Mouse (Mus musculus) small intestine, adult 2 months (tissue): ENCODE results near the gene Pwp1. TPM values are rescaled to one million over a fixed set of nuclear protein-coding genes. Genes with fewer than 3 reads are reported as not detected.

Source experiments
- H3K27ac ChIP-seq: fragments of 200-500 bp; 2 replicates; pipeline ENCODE4 v1.5.1; 2012; ENCODE audit warnings: low read depth, low read length, control low read depth, inconsistent platforms; ENCODE audit not compliant: insufficient read depth
- H3K27me3 ChIP-seq: fragments of 200-500 bp; 2 replicates; pipeline ENCODE4 v1.6.1; 2012; ENCODE audit warnings: mild to moderate bottlenecking, moderate library complexity, low read length, inconsistent platforms; ENCODE audit not compliant: control insufficient read depth, insufficient read depth
- H3K36me3 ChIP-seq: fragments of 200-500 bp; 2 replicates; pipeline ENCODE4 v1.6.1; 2012; ENCODE audit warnings: mild to moderate bottlenecking, low read length, control low read depth, inconsistent platforms; ENCODE audit not compliant: control insufficient read depth, insufficient read depth
- H3K4me1 ChIP-seq: fragments of 200-500 bp; 2 replicates; pipeline ENCODE4 v1.6.1; 2012; ENCODE audit warnings: low read length, inconsistent platforms, mixed read lengths; ENCODE audit not compliant: control insufficient read depth, insufficient read depth, insufficient read length
- H3K4me3 ChIP-seq: fragments of 200-500 bp; 2 replicates; pipeline ENCODE4 v1.5.1; 2012; ENCODE audit warnings: low read depth, mild to moderate bottlenecking, control low read depth, inconsistent platforms, low read length, moderate library complexity
- CTCF ChIP-seq: fragments of 200-500 bp; IDR thresholded peaks from 2 replicates; pipeline ENCODE4 v1.5.1; 2012; ENCODE audit warnings: low read depth, mild to moderate bottlenecking, control low read depth, inconsistent platforms, low read length, moderate library complexity, mixed read lengths; ENCODE audit not compliant: insufficient replicate concordance, insufficient read length; ENCODE audit errors: extremely low read depth
- POLR2A ChIP-seq: fragments of 200-500 bp; IDR thresholded peaks from 2 replicates; pipeline ENCODE4 v1.6.1; 2012; ENCODE audit warnings: low read depth, mild to moderate bottlenecking, control low read depth, inconsistent platforms, low read length, moderate library complexity
- WGBS: fragments of 180-500 bp; shearing (Covaris S2); methylation state at CpG from one replicate; pipeline ENCODE4 v1.1.7; 2018; 5-methylcytosine and 5-hydroxymethylcytosine counted together
- polyA plus RNA-seq: library from polyadenylated mRNA; depleted of rRNA; stranded (reverse); fragments of >200 nt; gene quantifications from 2 replicates; pipeline ENCODE4 v1.2.3, GENCODE M21; 2012

The Pwp1 gene
- polyA plus RNA-seq, 1 experiment, result 3.4 TPM

GRCm38 (mm10) chr10:85873861-85874544, 44.7 kb downstream of the Pwp1 start:
- Histone ChIP-seq H3K36me3 (peaks cover 21% of the 10 kb centered on the region), H3K27me3 (no peaks in the 10 kb centered on the region), H3K4me3 (no peak overlapping the region), H3K27ac (no peak overlapping the region), H3K4me1 (no peaks in the 10 kb centered on the region)
- TF ChIP-seq CTCF, result no peak
- TF ChIP-seq POLR2A, result no peak
- WGBS, result 86% methylated on average over 13 of the region's 13 CpGs

GRCm38 (mm10) chr10:85875812-85876211, 46.5 kb downstream of the Pwp1 start:
- Histone ChIP-seq H3K36me3 (peaks cover 35% of the 10 kb centered on the region), H3K27me3 (no peaks in the 10 kb centered on the region), H3K27ac (no peak overlapping the region), H3K4me3 (no peak overlapping the region), H3K4me1 (no peaks in the 10 kb centered on the region)
- 80% methylated on average over 5 of the region's 5 CpGs for WGBS
- TF ChIP-seq CTCF (no peak), POLR2A (no peak)

- no peaks in the 10 kb centered on the region for H3K27me3 ChIP-seq
- TF ChIP-seq POLR2A (no peak), CTCF (no peak)
- H3K36me3 ChIP-seq, result peaks cover 63% of the 10 kb centered on the region
- H3K27ac ChIP-seq, result no peak overlapping the region
- H3K4me1 ChIP-seq, result no peaks in the 10 kb centered on the region
- H3K4me3 ChIP-seq, result no peak overlapping the region
- 90% methylated on average over 8 of the region's 8 CpGs for WGBS
Measured at GRCm38 (mm10) chr10:85879886-85880486, 50.7 kb downstream of the Pwp1 start.

- no peaks in the 10 kb centered on the region for H3K27me3 ChIP-seq
- peak within 1 kb of the TSS; percentile 90 for H3K4me3 ChIP-seq
- H3K27ac ChIP-seq, result peak within 1 kb of the TSS; percentile 58
- 0 out of 2 replicates have a peak, but pooled peaks have one; percentile 16 for TF ChIP-seq CTCF
- no peak; the same call in none of the 2 replicates for TF ChIP-seq POLR2A
- 1% methylated on average over 88 of the region's 90 CpGs for WGBS
- H3K36me3 ChIP-seq, result peaks cover 20% of the 10 kb centered on the region
- H3K4me1 ChIP-seq, result peaks cover 5% of the 10 kb centered on the region
Measured at GRCm38 (mm10) chr10:85916498-85917309, 87.4 kb downstream of the Pwp1 start, which contains the start of gene Prdm4. Prdm4 (minus strand) TSS chr10:85917142.

GRCm38 (mm10) chr10:85927676-85928445, 98.6 kb downstream of the Pwp1 start, which contains the start of gene Ascl4:
Ascl4 (plus strand) TSS chr10:85927681.
- no peaks in the 10 kb centered on the region for H3K36me3 ChIP-seq
- H3K27ac ChIP-seq, result no peak within 1 kb of the TSS
- peak within 1 kb of the TSS; percentile 78 for H3K4me3 ChIP-seq
- TF ChIP-seq POLR2A, result no peak
- TF ChIP-seq CTCF, result no peak
- 1% methylated on average over 23 of the region's 23 CpGs for WGBS
- H3K27me3 ChIP-seq, result no peaks in the 10 kb centered on the region
- H3K4me1 ChIP-seq, result no peaks in the 10 kb centered on the region

GRCm38 (mm10) chr10:85928499-85929207, 99.4 kb downstream of the Pwp1 start:
- no peak for TF ChIP-seq POLR2A
- peak; percentile 33; the same call in 1 of the 2 replicates for TF ChIP-seq CTCF
- Histone ChIP-seq H3K27me3 (no peaks in the 10 kb centered on the region), H3K4me3 (peak overlapping the region; percentile 78), H3K36me3 (no peaks in the 10 kb centered on the region), H3K4me1 (no peaks in the 10 kb centered on the region), H3K27ac (no peak overlapping the region)
- 1% methylated on average over 63 of the region's 63 CpGs for WGBS
